Mouse (Mus musculus) liver, embryonic 13.5 days (tissue): ENCODE results near the gene Mcm9. TPM values are rescaled to one million over a fixed set of nuclear protein-coding genes. Genes with fewer than 3 reads are reported as not detected.

Experiments
- ATAC-seq: fragments of 200-750 bp; cut with Nextera tagmentation; 2 replicates; pipeline ENCODE4 v1.8.0; 2017; ENCODE audit warnings: low read depth, mild to moderate bottlenecking, moderate number of reproducible peaks, moderate library complexity
- DNase-seq: peaks from one replicate; pipeline ENCODE4 v3.0.0; 2022
- H3K27ac ChIP-seq: fragments of 300-500 bp; sonication (generic); 2 replicates; pipeline ENCODE4 v1.5.1; 2015; ENCODE audit warnings: moderate library complexity, mild to moderate bottlenecking, inconsistent platforms
- H3K27me3 ChIP-seq: fragments of 300-500 bp; sonication (generic); 2 replicates; pipeline ENCODE4 v1.6.1; 2015; ENCODE audit warnings: mild to moderate bottlenecking, inconsistent platforms
- H3K36me3 ChIP-seq: fragments of 300-500 bp; sonication (generic); 2 replicates; pipeline ENCODE4 v1.6.1; 2015; ENCODE audit warnings: mild to moderate bottlenecking, inconsistent platforms
- H3K4me1 ChIP-seq: fragments of 300-500 bp; sonication (generic); replicated peaks from 2 replicates; pipeline ENCODE4 v1.6.1; 2015; ENCODE audit warnings: inconsistent platforms
- H3K4me2 ChIP-seq: fragments of 300-500 bp; sonication (generic); 2 replicates; pipeline ENCODE4 v1.6.1; 2015; ENCODE audit warnings: inconsistent platforms, mild to moderate bottlenecking, moderate library complexity
- H3K4me3 ChIP-seq: fragments of 300-500 bp; sonication (generic); replicated peaks from 2 replicates; pipeline ENCODE4 v1.5.1; 2015; ENCODE audit warnings: mild to moderate bottlenecking, inconsistent platforms
- H3K9ac ChIP-seq: fragments of 300-500 bp; sonication (generic); 2 replicates; pipeline ENCODE4 v1.6.1; 2015; ENCODE audit warnings: mild to moderate bottlenecking, inconsistent platforms
- H3K9me3 ChIP-seq: fragments of 300-500 bp; sonication (generic); replicated peaks from 2 replicates; pipeline ENCODE4 v1.6.1; 2016; ENCODE audit warnings: inconsistent platforms
- WGBS: fragments of 180-500 bp; shearing (Covaris S2); methylation state at CpG from one replicate; pipeline ENCODE4 v1.1.7; 2015; ENCODE audit not compliant: insufficient replicate concordance; 5-methylcytosine and 5-hydroxymethylcytosine counted together
- polyA plus RNA-seq: library from polyadenylated mRNA; unstranded; fragments of >200 nt; fragmentation: Nextera tagmentation; extraction: Ambion mirVana; gene quantifications from 2 replicates; pipeline ENCODE4 v1.2.1, GENCODE M21; 2015

The Mcm9 gene
- polyA plus RNA-seq, 1 experiment from 2014 or later: 6.4 TPM

- Histone ChIP-seq H3K27me3 (no peaks in the 10 kb centered on the region), H3K9ac (no peak overlapping the region), H3K4me2 (no peak overlapping the region), H3K4me1 (no peaks in the 10 kb centered on the region), H3K27ac (no peak overlapping the region), H3K9me3 (no peaks in the 10 kb centered on the region), H3K4me3 (no peak overlapping the region), H3K36me3 (peaks cover 68% of the 10 kb centered on the region)
- WGBS: 90% methylated on average over 1 of the region's 1 CpGs
- DNase-seq (no peak), ATAC-seq (no peak)
Measured at GRCm38 (mm10) chr10:53612172-53612571, 18.1 kb downstream of the Mcm9 start.

DNA sequence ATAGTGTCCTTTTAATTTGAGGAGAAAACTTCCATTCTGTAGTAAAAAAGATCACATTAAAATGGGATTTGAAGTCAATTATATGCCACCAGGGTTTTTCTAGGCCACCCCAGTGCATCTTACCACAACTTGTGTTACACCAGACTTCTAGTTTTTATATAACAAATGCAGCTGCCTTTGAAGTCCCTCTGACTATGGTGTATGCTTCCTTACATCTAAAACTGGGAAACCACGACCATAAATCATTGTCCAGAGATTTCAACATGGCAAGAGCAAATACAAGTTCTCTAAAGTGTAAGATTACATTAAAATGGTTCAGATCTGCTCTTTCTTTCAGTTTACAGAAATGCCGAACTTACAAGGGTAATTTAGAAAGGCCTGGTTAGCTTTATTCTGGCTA lies 22.0 kb downstream of the Mcm9 start:
- Histone ChIP-seq H3K9me3 (no peaks in the 10 kb centered on the region), H3K36me3 (peaks cover 71% of the 10 kb centered on the region), H3K9ac (no peak overlapping the region), H3K27me3 (no peaks in the 10 kb centered on the region), H3K4me3 (no peak overlapping the region), H3K4me1 (no peaks in the 10 kb centered on the region), H3K27ac (no peak overlapping the region), H3K4me2 (no peak overlapping the region)
- 68% methylated on average over 2 of the region's 2 CpGs for WGBS
- DNase-seq (no peak), ATAC-seq (no peak)

- ATAC-seq: no peak
- DNase-seq: no peak
- H3K4me1 ChIP-seq: 0 out of 2 replicates have a peak, but pooled peaks cover 1% of the 10 kb centered on the region
Measured at GRCm38 (mm10) chr10:53605328-53605727, 24.9 kb downstream of the Mcm9 start.

DNA sequence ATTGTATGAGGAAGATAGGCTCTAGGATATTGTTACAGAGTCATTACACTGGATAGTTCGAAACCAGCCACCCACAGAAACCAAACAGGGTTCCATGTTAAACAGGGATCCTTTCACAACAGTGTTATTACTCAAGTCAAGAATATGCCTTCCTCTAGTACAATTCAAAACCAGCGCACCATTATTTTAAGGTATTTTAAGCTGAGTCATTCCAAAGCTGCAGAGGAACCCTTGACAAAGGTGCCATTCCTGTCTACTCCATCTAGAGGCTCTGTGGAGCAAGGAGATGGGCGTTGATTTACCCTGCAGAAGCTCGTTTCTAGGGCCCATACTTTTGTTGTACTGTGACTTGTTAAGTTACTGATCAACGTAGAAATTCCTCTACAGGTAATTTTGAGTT lies 31.4 kb downstream of the Mcm9 start:
- H3K4me2 ChIP-seq: peak overlapping the region; percentile 65
- no peak for ATAC-seq
- H3K4me3 ChIP-seq: peak overlapping the region; percentile 53
- no peaks in the 10 kb centered on the region for H3K27me3 ChIP-seq
- DNase-seq: peak; percentile 46
- 28% methylated on average over 5 of the region's 5 CpGs for WGBS
- H3K27ac ChIP-seq: peak overlapping the region; percentile 54
- no peaks in the 10 kb centered on the region for H3K9me3 ChIP-seq
- peaks cover 24% of the 10 kb centered on the region for H3K36me3 ChIP-seq
- H3K4me1 ChIP-seq: peaks cover 33% of the 10 kb centered on the region
- H3K9ac ChIP-seq: peak overlapping the region; percentile 64

More at GRCm38 (mm10) chr10:53605328-53605727, 24.9 kb downstream of the Mcm9 start:
- WGBS: 68% methylated on average over 2 of the region's 2 CpGs
- H3K4me3 ChIP-seq: no peak overlapping the region
- no peak overlapping the region for H3K4me2 ChIP-seq
- H3K27me3 ChIP-seq: no peaks in the 10 kb centered on the region
- H3K9ac ChIP-seq: no peak overlapping the region
- no peak overlapping the region for H3K27ac ChIP-seq
- H3K36me3 ChIP-seq: peaks cover 71% of the 10 kb centered on the region
- H3K9me3 ChIP-seq: no peaks in the 10 kb centered on the region

GRCm38 (mm10) chr10:53597121-53597881 lies 32.9 kb downstream of the Mcm9 start:
- Histone ChIP-seq H3K4me1 (peaks cover 33% of the 10 kb centered on the region), H3K9me3 (no peaks in the 10 kb centered on the region), H3K27ac (peak overlapping the region; percentile 98), H3K36me3 (peaks cover 11% of the 10 kb centered on the region), H3K9ac (peak overlapping the region; percentile 98), H3K27me3 (no peaks in the 10 kb centered on the region), H3K4me3 (peak overlapping the region; percentile 96), H3K4me2 (peak overlapping the region; percentile 89)
- ATAC-seq (peak; percentile 30), DNase-seq (peak; percentile 42)
- WGBS: under 1% methylated on average over 98 of the region's 99 CpGs

- no peaks in the 10 kb centered on the region for H3K27me3 ChIP-seq
- peak within 1 kb of the TSS; percentile 98 for H3K9ac ChIP-seq
- H3K27ac ChIP-seq: peak within 1 kb of the TSS; percentile 98
- WGBS: under 1% methylated on average over 46 of the region's 52 CpGs
- no peaks in the 10 kb centered on the region for H3K9me3 ChIP-seq
- peak; percentile 97 for ATAC-seq
- H3K4me1 ChIP-seq: peaks cover 33% of the 10 kb centered on the region
- peak within 1 kb of the TSS; percentile 96 for H3K4me3 ChIP-seq
- peak within 1 kb of the TSS; percentile 89 for H3K4me2 ChIP-seq
- DNase-seq: peak; percentile 96
- peaks cover 6% of the 10 kb centered on the region for H3K36me3 ChIP-seq
Measured at GRCm38 (mm10) chr10:53596677-53597120, 33.5 kb downstream of the Mcm9 start, which contains the start of gene Asf1a. Asf1a (plus strand) TSS chr10:53596757.

GRCm38 (mm10) chr10:53595744-53596676 lies 34.2 kb downstream of the Mcm9 start:
- H3K4me1 ChIP-seq: peaks cover 33% of the 10 kb centered on the region
- no peak for ATAC-seq
- WGBS: 6% methylated on average over 22 of the region's 27 CpGs
- H3K36me3 ChIP-seq: peaks cover 4% of the 10 kb centered on the region; the same call in 1 of the 2 replicates
- H3K4me2 ChIP-seq: peak overlapping the region; percentile 89
- DNase-seq: no peak
- peak overlapping the region; percentile 76 for H3K9ac ChIP-seq
- H3K27me3 ChIP-seq: no peaks in the 10 kb centered on the region
- H3K27ac ChIP-seq: peak overlapping the region; percentile 98
- peak overlapping the region; percentile 96 for H3K4me3 ChIP-seq
- no peaks in the 10 kb centered on the region for H3K9me3 ChIP-seq

- 66% methylated on average over 3 of the region's 3 CpGs for WGBS
- Histone ChIP-seq H3K4me2 (no peak overlapping the region), H3K27me3 (no peaks in the 10 kb centered on the region), H3K9me3 (no peaks in the 10 kb centered on the region), H3K4me1 (peaks cover 8% of the 10 kb centered on the region), H3K4me3 (no peak overlapping the region), H3K27ac (no peak overlapping the region), H3K9ac (no peak overlapping the region), H3K36me3 (no peaks in the 10 kb centered on the region)
- no peak for DNase-seq
- ATAC-seq: no peak
Measured at GRCm38 (mm10) chr10:53585777-53586176, 44.5 kb downstream of the Mcm9 start.

DNA sequence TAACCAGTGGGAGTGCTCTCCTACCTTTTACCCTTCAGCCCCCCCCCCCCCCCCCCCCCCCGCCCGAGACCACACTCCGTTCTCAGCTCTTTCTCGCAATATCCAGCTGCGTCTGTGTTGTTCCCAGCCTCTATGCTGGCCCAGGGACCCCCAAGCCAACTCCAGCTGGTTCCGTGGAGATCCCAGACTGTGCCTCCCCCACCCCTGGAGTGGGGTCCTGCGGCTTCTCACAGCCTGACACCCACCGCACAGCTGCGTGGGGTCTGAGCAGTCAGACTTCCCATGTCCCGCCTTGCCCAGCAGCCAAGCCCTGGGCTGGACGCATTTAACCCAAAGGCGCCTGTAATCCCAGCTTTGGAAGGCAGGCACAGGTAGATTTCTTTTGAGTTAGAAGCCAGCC lies 49.2 kb downstream of the Mcm9 start:
- ATAC-seq: peak; percentile 45; the same call in 1 of the 2 replicates
- no peaks in the 10 kb centered on the region for H3K27me3 ChIP-seq
- no peaks in the 10 kb centered on the region for H3K36me3 ChIP-seq
- no peak for DNase-seq
- no peak overlapping the region for H3K9ac ChIP-seq
- peak overlapping the region; percentile 43 for H3K4me3 ChIP-seq
- H3K27ac ChIP-seq: no peak overlapping the region
- H3K4me2 ChIP-seq: peak overlapping the region; percentile 65
- peaks cover 6% of the 10 kb centered on the region for H3K4me1 ChIP-seq
- H3K9me3 ChIP-seq: no peaks in the 10 kb centered on the region
- 41% methylated on average over 10 of the region's 12 CpGs for WGBS

- H3K9ac ChIP-seq: no peak overlapping the region
- ATAC-seq: peak; percentile 73
- H3K27me3 ChIP-seq: no peaks in the 10 kb centered on the region
- peak overlapping the region; percentile 65 for H3K4me2 ChIP-seq
- DNase-seq: no peak
- no peak overlapping the region for H3K27ac ChIP-seq
- peak overlapping the region; percentile 43 for H3K4me3 ChIP-seq
- no peaks in the 10 kb centered on the region for H3K9me3 ChIP-seq
- H3K36me3 ChIP-seq: no peaks in the 10 kb centered on the region
- H3K4me1 ChIP-seq: peaks cover 6% of the 10 kb centered on the region
- 29% methylated on average over 14 of the region's 14 CpGs for WGBS
Measured at GRCm38 (mm10) chr10:53580621-53581081, 49.6 kb downstream of the Mcm9 start.

DNA sequence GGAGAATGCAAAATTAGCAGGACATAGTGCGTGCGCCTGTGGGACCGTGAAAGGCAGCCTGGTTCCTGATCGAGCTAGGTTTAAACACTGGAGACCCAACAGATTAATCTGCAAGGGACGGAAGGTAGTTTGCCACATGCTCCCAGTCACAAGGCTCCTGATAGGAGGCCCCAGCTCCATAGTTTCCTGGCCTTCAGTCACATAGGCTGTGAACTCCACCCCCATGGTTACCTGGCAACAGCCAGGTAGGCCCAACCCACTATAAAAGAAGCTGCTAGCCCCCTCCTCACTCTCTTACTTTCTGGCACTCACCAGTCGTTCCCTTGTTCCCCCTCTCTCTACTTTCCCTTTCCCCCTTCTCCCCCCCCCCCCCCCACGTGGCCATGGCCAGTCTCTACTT lies 50.1 kb downstream of the Mcm9 start:
- H3K9ac ChIP-seq: no peak overlapping the region
- ATAC-seq: peak; percentile 43
- H3K36me3 ChIP-seq: no peaks in the 10 kb centered on the region
- no peak for DNase-seq
- H3K27ac ChIP-seq: no peak overlapping the region
- no peaks in the 10 kb centered on the region for H3K27me3 ChIP-seq
- WGBS: 43% methylated on average over 7 of the region's 7 CpGs
- 0 out of 2 replicates have a peak overlapping the region, but pooled peaks have one; percentile 8 for H3K4me3 ChIP-seq
- peak overlapping the region; percentile 65 for H3K4me2 ChIP-seq
- H3K9me3 ChIP-seq: no peaks in the 10 kb centered on the region
- peaks cover 6% of the 10 kb centered on the region for H3K4me1 ChIP-seq
